Mouse (Mus musculus) liver, adult 2 months (tissue): ENCODE measurements at regions not wholly inside any gene's neighbourhood (a gene's known extent, or its start where the extent isn't known, plus 50 kb on each side); places are given as distances from the start of the nearest gene placed in this dataset.

Experiments
- CTCF ChIP-seq: fragments of 200-500 bp; IDR thresholded peaks from 2 replicates; pipeline ENCODE4 v1.5.1; 2011; ENCODE audit warnings: low read depth, low read length, control low read depth
- POLR2A ChIP-seq: fragments of 200-500 bp; IDR thresholded peaks from 2 replicates; pipeline ENCODE4 v1.6.1; 2011; ENCODE audit warnings: low read length, control low read depth; ENCODE audit not compliant: insufficient read depth; ENCODE audit errors: extremely low read depth

DNA sequence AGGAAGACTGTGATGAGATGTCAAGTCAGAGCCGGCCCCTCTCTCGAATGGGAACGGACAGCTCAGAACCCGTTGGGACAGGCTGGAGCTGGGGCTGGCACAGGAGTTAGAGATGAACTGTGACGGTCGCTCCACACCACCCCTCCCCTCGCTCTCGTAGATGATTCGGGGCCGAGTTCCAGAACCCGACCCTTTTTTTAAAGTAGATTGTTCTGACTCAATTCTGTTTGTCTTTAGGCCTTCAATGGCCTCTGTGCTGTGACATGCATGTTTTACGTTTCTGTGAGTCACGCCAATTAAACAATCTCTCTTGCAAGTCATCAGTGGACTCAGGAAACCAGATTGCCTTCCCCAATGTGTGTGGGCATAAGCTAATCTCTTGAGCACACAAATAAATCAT, 157.7 kb downstream of the Setd4 start:
- TF ChIP-seq CTCF (no peak), POLR2A (no peak)
